Mouse (Mus musculus): Measurements from ENCODE around the gene Ltv1. TPM values are rescaled to one million over a fixed set of nuclear protein-coding genes. Genes with fewer than 3 reads are reported as not detected.
"Not testable (repeated sequence)": the region's sequence is repeated elsewhere in the genome, so short reads cannot be mapped to it uniquely, and the experiment has no call there.

Gene Ltv1
- polyA plus RNA-seq, 1 experiment: 19.5 TPM

DNA sequence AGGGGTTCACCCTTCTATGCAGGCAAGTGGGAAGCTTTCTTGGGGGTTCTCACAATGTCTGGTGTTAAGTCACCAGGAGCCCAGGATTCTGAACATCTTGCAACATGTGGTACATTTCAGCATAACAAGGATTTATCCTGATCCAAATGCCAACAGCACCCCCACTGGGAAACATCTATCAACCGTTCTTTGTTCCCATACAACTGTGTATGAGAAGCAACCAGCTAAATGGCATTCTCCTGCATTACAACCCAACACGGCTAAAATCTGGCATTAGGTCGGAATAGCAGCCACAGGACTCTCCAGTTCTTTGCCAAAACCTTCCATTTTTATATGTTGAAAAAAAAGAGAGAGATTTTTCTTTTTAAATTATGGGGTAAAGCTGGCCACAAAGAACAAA lies 16.5 kb upstream of the Ltv1 start:
- no peak overlapping the region for H3ac ChIP-seq (ENCODE audit: control insufficient read depth, insufficient read length, low read depth)
- H3K4me3 ChIP-seq (ENCODE audit: insufficient read depth, poor library complexity, severe bottlenecking): no peak overlapping the region
- H3K36me3 ChIP-seq (ENCODE audit: control insufficient read depth, insufficient read depth): no peaks in the 10 kb centered on the region
- H3K79me2 ChIP-seq (ENCODE audit: control insufficient read depth, insufficient read depth): no peaks in the 10 kb centered on the region
- peaks cover 7% of the 10 kb centered on the region for H3K27me3 ChIP-seq (ENCODE audit: control insufficient read depth, insufficient read depth, insufficient read length)
- TF ChIP-seq FOSL1 (IDR thresholded peaks at IDR 0.05; ENCODE audit: insufficient read depth, low read length, poor library complexity, severe bottlenecking) (no peak), MYOD1 (IDR thresholded peaks at IDR 0.05; ENCODE audit: control insufficient read depth, insufficient read length, low read depth) (no peak), MAX (IDR thresholded peaks at IDR 0.05) (no peak), MYOG (IDR thresholded peaks at IDR 0.05; ENCODE audit: control insufficient read depth, extremely low read depth, insufficient read length) (no peak), CEBPB (IDR thresholded peaks at IDR 0.05; ENCODE audit: low read depth) (no peak)
- H3K79me3 ChIP-seq (ENCODE audit: low read depth): no peaks in the 10 kb centered on the region

- Histone ChIP-seq H3K79me2 (ENCODE audit: control insufficient read depth, insufficient read depth) (no peaks in the 10 kb centered on the region), H3K79me3 (ENCODE audit: low read depth) (no peaks in the 10 kb centered on the region), H3K27me3 (ENCODE audit: control insufficient read depth, insufficient read depth, insufficient read length) (peaks cover 3% of the 10 kb centered on the region), H3K4me3 (ENCODE audit: insufficient read depth, poor library complexity, severe bottlenecking) (no peak overlapping the region), H3ac (ENCODE audit: control insufficient read depth, insufficient read length, low read depth) (no peak overlapping the region), H3K36me3 (ENCODE audit: control insufficient read depth, insufficient read depth) (no peaks in the 10 kb centered on the region)
- TF ChIP-seq USF1 (IDR thresholded peaks at IDR 0.05; ENCODE audit: low read depth): no peak
- TF ChIP-seq MYOD1 (IDR thresholded peaks at IDR 0.05; ENCODE audit: control insufficient read depth, insufficient read length, low read depth): no peak
- TF ChIP-seq MYOG (IDR thresholded peaks at IDR 0.05; ENCODE audit: control insufficient read depth, extremely low read depth, insufficient read length): no peak
- no peak for TF ChIP-seq MAX (IDR thresholded peaks at IDR 0.05)
- TF ChIP-seq CEBPB (IDR thresholded peaks at IDR 0.05; ENCODE audit: low read depth): no peak
- no peak for TF ChIP-seq FOSL1 (IDR thresholded peaks at IDR 0.05; ENCODE audit: insufficient read depth, low read length, poor library complexity, severe bottlenecking)
- no peak for TF ChIP-seq CTCF (IDR thresholded peaks at IDR 0.05; ENCODE audit: control insufficient read depth, insufficient read depth, insufficient read length)
Observed at GRCm38 (mm10) chr10:13209061-13209460, 16.1 kb upstream of the Ltv1 start.

GRCm38 (mm10) chr10:13201741-13202293 lies 8.8 kb upstream of the Ltv1 start:
- Histone ChIP-seq H3ac (ENCODE audit: control insufficient read depth, insufficient read length, low read depth) (no peak overlapping the region), H3K79me2 (ENCODE audit: control insufficient read depth, insufficient read depth) (no peaks in the 10 kb centered on the region)
- TF ChIP-seq USF1 (IDR thresholded peaks at IDR 0.05; ENCODE audit: low read depth) (no peak), MYOD1 (IDR thresholded peaks at IDR 0.05; ENCODE audit: control insufficient read depth, insufficient read length, low read depth) (no peak), FOSL1 (IDR thresholded peaks at IDR 0.05; ENCODE audit: insufficient read depth, low read length, poor library complexity, severe bottlenecking) (no peak), MYOG (IDR thresholded peaks at IDR 0.05; ENCODE audit: control insufficient read depth, extremely low read depth, insufficient read length) (no peak), CTCF (IDR thresholded peaks at IDR 0.05; ENCODE audit: control insufficient read depth, insufficient read depth, insufficient read length) (no peak)

GRCm38 (mm10) chr10:13200862-13201261 lies 7.9 kb upstream of the Ltv1 start:
- Histone ChIP-seq H3K27me3 (ENCODE audit: control insufficient read depth, insufficient read depth, insufficient read length) (peaks cover 3% of the 10 kb centered on the region), H3K4me3 (ENCODE audit: insufficient read depth, poor library complexity, severe bottlenecking) (no peak overlapping the region), H3K36me3 (ENCODE audit: control insufficient read depth, insufficient read depth) (no peaks in the 10 kb centered on the region), H3ac (ENCODE audit: control insufficient read depth, insufficient read length, low read depth) (no peak overlapping the region), H3K79me3 (ENCODE audit: low read depth) (no peaks in the 10 kb centered on the region), H3K79me2 (ENCODE audit: control insufficient read depth, insufficient read depth) (no peaks in the 10 kb centered on the region)
- no peak for TF ChIP-seq MYOG (IDR thresholded peaks at IDR 0.05; ENCODE audit: control insufficient read depth, extremely low read depth, insufficient read length)
- TF ChIP-seq MYOD1 (IDR thresholded peaks at IDR 0.05; ENCODE audit: control insufficient read depth, insufficient read length, low read depth): no peak
- TF ChIP-seq CTCF (IDR thresholded peaks at IDR 0.05; ENCODE audit: control insufficient read depth, insufficient read depth, insufficient read length): no peak
- TF ChIP-seq MAX (IDR thresholded peaks at IDR 0.05): no peak

More at GRCm38 (mm10) chr10:13201741-13202293, 8.8 kb upstream of the Ltv1 start:
- Histone ChIP-seq H3K4me3 (ENCODE audit: insufficient read depth, poor library complexity, severe bottlenecking) (no peak overlapping the region), H3K27me3 (ENCODE audit: control insufficient read depth, insufficient read depth, insufficient read length) (peaks cover 3% of the 10 kb centered on the region), H3K79me3 (ENCODE audit: low read depth) (no peaks in the 10 kb centered on the region), H3K36me3 (ENCODE audit: control insufficient read depth, insufficient read depth) (no peaks in the 10 kb centered on the region)

DNA sequence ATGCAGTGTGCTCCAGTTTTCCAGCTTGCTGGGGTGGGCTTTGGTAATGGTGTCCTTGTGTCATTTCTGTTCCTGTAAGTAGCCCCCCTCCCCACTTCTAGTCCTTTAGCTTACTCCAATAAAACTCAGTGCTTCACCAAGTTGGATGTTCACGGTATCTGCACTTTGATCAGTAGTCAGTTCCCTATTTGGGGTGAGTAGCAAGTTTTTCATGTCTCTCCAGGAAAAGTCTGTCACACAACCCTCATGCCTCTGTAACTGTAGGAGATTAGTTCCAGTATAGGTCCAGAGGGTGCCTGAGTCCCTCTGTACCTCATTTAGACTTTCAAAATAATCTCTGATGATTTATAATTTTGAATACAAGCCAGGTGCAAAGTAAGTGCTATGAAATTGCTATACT lies 6.3 kb upstream of the Ltv1 start:
- Histone ChIP-seq H3K4me3 (ENCODE audit: insufficient read depth, poor library complexity, severe bottlenecking) (no peak overlapping the region), H3K79me2 (ENCODE audit: control insufficient read depth, insufficient read depth) (no peaks in the 10 kb centered on the region), H3K27me3 (ENCODE audit: control insufficient read depth, insufficient read depth, insufficient read length) (peaks cover 3% of the 10 kb centered on the region), H3K79me3 (ENCODE audit: low read depth) (no peaks in the 10 kb centered on the region), H3K36me3 (ENCODE audit: control insufficient read depth, insufficient read depth) (no peaks in the 10 kb centered on the region), H3ac (ENCODE audit: control insufficient read depth, insufficient read length, low read depth) (no peak overlapping the region)
- no peak for TF ChIP-seq MAX (IDR thresholded peaks at IDR 0.05)
- no peak for TF ChIP-seq MYOG (IDR thresholded peaks at IDR 0.05; ENCODE audit: control insufficient read depth, extremely low read depth, insufficient read length)
- TF ChIP-seq CEBPB (IDR thresholded peaks at IDR 0.05; ENCODE audit: low read depth): no peak
- no peak for TF ChIP-seq CTCF (IDR thresholded peaks at IDR 0.05; ENCODE audit: control insufficient read depth, insufficient read depth, insufficient read length)
- no peak for TF ChIP-seq USF1 (IDR thresholded peaks at IDR 0.05; ENCODE audit: low read depth)
- no peak for TF ChIP-seq FOSL1 (IDR thresholded peaks at IDR 0.05; ENCODE audit: insufficient read depth, low read length, poor library complexity, severe bottlenecking)
- TF ChIP-seq MYOD1 (IDR thresholded peaks at IDR 0.05; ENCODE audit: control insufficient read depth, insufficient read length, low read depth): no peak

DNA sequence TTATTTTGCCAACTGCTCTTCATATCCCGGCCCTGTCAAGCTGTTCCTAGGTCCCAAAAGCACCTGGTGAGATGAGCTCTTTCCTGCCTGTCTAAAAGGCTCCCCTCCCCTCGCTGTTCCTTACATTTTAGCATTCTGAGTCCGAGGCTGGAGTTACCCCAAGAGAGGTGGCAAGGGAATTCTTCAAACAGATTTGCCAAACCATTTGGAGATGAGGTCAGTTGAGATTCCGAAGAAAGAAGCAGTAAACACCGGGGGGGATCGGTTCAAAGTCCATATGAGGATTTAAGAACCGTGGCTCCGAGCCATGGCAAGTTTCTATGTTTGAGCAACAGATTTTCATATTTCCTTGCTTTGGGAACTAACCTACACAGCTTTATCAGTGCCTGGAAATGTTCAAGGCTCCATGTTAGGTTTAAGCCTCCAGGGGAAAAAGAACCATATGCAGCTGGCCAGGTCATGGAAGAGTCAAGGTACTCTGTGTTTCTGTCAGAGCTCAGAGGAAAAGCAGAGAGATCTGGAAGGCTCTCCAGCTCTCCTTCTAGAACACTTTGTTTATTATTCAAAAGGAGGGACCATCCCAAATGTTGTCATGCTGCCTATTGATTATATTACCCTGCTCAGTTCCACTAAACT lies 4.0 kb upstream of the Ltv1 start:
- Histone ChIP-seq H3K36me3 (ENCODE audit: control insufficient read depth, insufficient read depth) (no peaks in the 10 kb centered on the region), H3ac (ENCODE audit: control insufficient read depth, insufficient read length, low read depth) (no peak overlapping the region), H3K4me3 (ENCODE audit: insufficient read depth, poor library complexity, severe bottlenecking) (no peak overlapping the region), H3K79me2 (ENCODE audit: control insufficient read depth, insufficient read depth) (peaks cover 8% of the 10 kb centered on the region), H3K27me3 (ENCODE audit: control insufficient read depth, insufficient read depth, insufficient read length) (peaks cover 3% of the 10 kb centered on the region), H3K79me3 (ENCODE audit: low read depth) (peaks cover 5% of the 10 kb centered on the region)
- TF ChIP-seq FOSL1 (IDR thresholded peaks at IDR 0.05; ENCODE audit: insufficient read depth, low read length, poor library complexity, severe bottlenecking) (no peak), CEBPB (IDR thresholded peaks at IDR 0.05; ENCODE audit: low read depth) (no peak), USF1 (IDR thresholded peaks at IDR 0.05; ENCODE audit: low read depth) (no peak), MYOD1 (IDR thresholded peaks at IDR 0.05; ENCODE audit: control insufficient read depth, insufficient read length, low read depth) (no peak), CTCF (IDR thresholded peaks at IDR 0.05; ENCODE audit: control insufficient read depth, insufficient read depth, insufficient read length) (no peak), MYOG (IDR thresholded peaks at IDR 0.05; ENCODE audit: control insufficient read depth, extremely low read depth, insufficient read length) (no peak), MAX (IDR thresholded peaks at IDR 0.05) (no peak)

- Histone ChIP-seq H3K79me3 (ENCODE audit: low read depth) (peaks cover 11% of the 10 kb centered on the region), H3K36me3 (ENCODE audit: control insufficient read depth, insufficient read depth) (peaks cover 27% of the 10 kb centered on the region), H3K79me2 (ENCODE audit: control insufficient read depth, insufficient read depth) (peaks cover 17% of the 10 kb centered on the region)
- not testable (repeated sequence) for H3K27me3 ChIP-seq (ENCODE audit: control insufficient read depth, insufficient read depth, insufficient read length); H3ac ChIP-seq (ENCODE audit: control insufficient read depth, insufficient read length, low read depth); H3K4me3 ChIP-seq (ENCODE audit: insufficient read depth, poor library complexity, severe bottlenecking)
Observed at GRCm38 (mm10) chr10:13193496-13193895, 528 bp upstream of the Ltv1 start.

Data from C2C12 (cell line).